In genomic region chr19:53310771-53311523, GRCm38 (mm10) we compare ENCODE assay signal across 8 mouse cellular contexts. TPM values are rescaled to one million over a fixed set of nuclear protein-coding genes. Genes with fewer than 3 reads are reported as not detected.
DNase-seq lines count a peak whose midpoint lies in the region; ATAC-seq and TF ChIP-seq lines count a peak whose summit lies in the region.

No protein-coding gene starts in this region.

- H3K4me2 ChIP-seq in intestine, embryonic 14.5 days (ENCODE audit: low read length): peak overlapping the region; percentile 97
- peak overlapping the region; percentile 98 for H3K4me2 ChIP-seq in liver, embryonic 16.5 days (ENCODE audit: low read depth, low read length)

- no peaks in the 10 kb centered on the region for H3K36me3 ChIP-seq in intestine, embryonic 14.5 days (ENCODE audit: control insufficient read depth, insufficient read depth, low read length)
- no peaks in the 10 kb centered on the region for H3K36me3 ChIP-seq in liver, embryonic 16.5 days (ENCODE audit: control insufficient read depth, insufficient read depth)

- WGBS in cerebellum, adult 2 months: under 1% methylated on average over 48 of the region's 48 CpGs
- 1% methylated on average over 44 of the region's 48 CpGs for WGBS in intestine, embryonic 14.5 days
- WGBS in liver, embryonic 16.5 days (ENCODE audit: insufficient replicate concordance): under 1% methylated on average over 46 of the region's 48 CpGs

- H3K27ac ChIP-seq in cerebellum, adult 2 months (ENCODE audit: insufficient read depth, low read length): peak overlapping the region; percentile 92
- H3K27ac ChIP-seq in intestine, embryonic 14.5 days (ENCODE audit: low read depth): peak overlapping the region; percentile 92
- H3K27ac ChIP-seq in liver, embryonic 16.5 days (ENCODE audit: low read length): peak overlapping the region; percentile 94

- no peaks in the 10 kb centered on the region for H3K27me3 ChIP-seq in cerebellum, adult 2 months (ENCODE audit: control insufficient read depth, insufficient read depth, low read length)
- no peaks in the 10 kb centered on the region for H3K27me3 ChIP-seq in intestine, embryonic 14.5 days (replicated peaks; ENCODE audit: control insufficient read depth, insufficient read depth, low read length)
- H3K27me3 ChIP-seq in liver, embryonic 16.5 days (ENCODE audit: control insufficient read depth, insufficient read depth, low read depth, low read length): no peaks in the 10 kb centered on the region

- peak; percentile 49 to 55 for DNase-seq in layer of hippocampus, postnatal 10 days (ENCODE audit: low spot score in 2 of 2)
- DNase-seq in layer of hippocampus, adult 9-11 months: no peak
- peak; percentile 67 to 72 for DNase-seq in cerebellum, adult 2 months
- peak; percentile 51 for DNase-seq in forelimb bud, embryonic 11.5 days (ENCODE audit: low read depth, low spot score)
- peak; percentile 80 for DNase-seq in intestine, embryonic 14.5 days (ENCODE audit: low spot score)
- peak; percentile 42 for DNase-seq in ovary, postnatal 14 days (ENCODE audit: low spot score)
- DNase-seq in thymus, postnatal 25 days: peak; percentile 64

- TF ChIP-seq CTCF in cerebellum, adult 2 months (IDR thresholded peaks at IDR 0.05; ENCODE audit: borderline replicate concordance, insufficient read depth, low read depth, low read length): no peak

- H3K4me1 ChIP-seq in cerebellum, adult 2 months (ENCODE audit: control insufficient read depth, insufficient read depth, low read length): peaks cover 10% of the 10 kb centered on the region
- peaks cover 12% of the 10 kb centered on the region for H3K4me1 ChIP-seq in intestine, embryonic 14.5 days (replicated peaks; ENCODE audit: control insufficient read depth, insufficient read depth, low read length)
- peaks cover 25% of the 10 kb centered on the region for H3K4me1 ChIP-seq in liver, embryonic 16.5 days (ENCODE audit: control insufficient read depth, low read depth, low read length)

- H3K9ac ChIP-seq in intestine, embryonic 14.5 days (ENCODE audit: low read length): peak overlapping the region; percentile 84
- H3K9ac ChIP-seq in liver, embryonic 16.5 days (ENCODE audit: low read depth, low read length): peak overlapping the region; percentile 93

- no peaks in the 10 kb centered on the region for H3K9me3 ChIP-seq in intestine, embryonic 14.5 days (ENCODE audit: control insufficient read depth, low read length)
- no peaks in the 10 kb centered on the region for H3K9me3 ChIP-seq in liver, embryonic 16.5 days (replicated peaks; ENCODE audit: control insufficient read depth, low read length)

- 0 out of 2 replicates have a peak, but pooled peaks have one; percentile 31 for TF ChIP-seq POLR2A in cerebellum, adult 2 months (IDR thresholded peaks at IDR 0.05; ENCODE audit: borderline replicate concordance, insufficient read depth, low read length)

- H3K4me3 ChIP-seq in cerebellum, adult 2 months (replicated peaks; ENCODE audit: insufficient read depth, low read depth, low read length): peak overlapping the region; percentile 91
- H3K4me3 ChIP-seq in intestine, embryonic 14.5 days (ENCODE audit: low read depth, low read length): peak overlapping the region; percentile 91
- H3K4me3 ChIP-seq in liver, embryonic 16.5 days (ENCODE audit: low read depth, low read length): peak overlapping the region; percentile 82

- ATAC-seq in intestine, embryonic 14.5 days (replicated peaks; ENCODE audit: low FRiP score, low TSS enrichment, low read depth): no peak
- no peak for ATAC-seq in liver, embryonic 16.5 days (ENCODE audit: low read depth)

RNA-seq across cellular contexts. Expression of gene Mxi1, which starts 0.6 kb away (rescaled TPM):
- total RNA-seq in layer of hippocampus, postnatal 10 days (2021): 10 to 100 TPM; 52.0 to 57.0 TPM
- 71.8 and 72.4 TPM in 2 replicates for polyA plus RNA-seq in cerebellum, adult 2 months (2012; rRNA removed)
- polyA plus RNA-seq in intestine, embryonic 14.5 days (2014; fragmentation: Nextera tagmentation; extraction: Ambion mirVana): 30.4 and 37.5 TPM in 2 replicates
- polyA plus RNA-seq in liver, embryonic 16.5 days (2015; fragmentation: Nextera tagmentation; extraction: Ambion mirVana): 14.1 and 16.7 TPM in 2 replicates
